Mouse (Mus musculus): ENCODE results near the gene Emsy.

- TF ChIP-seq POLR2A (IDR thresholded peaks at IDR 0.05; ENCODE audit: borderline replicate concordance, insufficient read depth, low read length) = no peak
- no peak for TF ChIP-seq CTCF (IDR thresholded peaks at IDR 0.05; ENCODE audit: borderline replicate concordance, insufficient read depth, low read depth, low read length)
Measured at GRCm38 (mm10) chr7:98567056-98567455, 89.5 kb downstream of the Emsy start.

Data from cerebellum, adult 2 months (tissue).